Mouse (Mus musculus) limb, embryonic 15.5 days (tissue): ENCODE data around the gene Skap1. TPM values are rescaled to one million over a fixed set of nuclear protein-coding genes. Genes with fewer than 3 reads are reported as not detected.
"Not testable (repeated sequence)": the region's sequence is repeated elsewhere in the genome, so short reads cannot be mapped to it uniquely, and the experiment has no call there.

Source experiments
- ATAC-seq: fragments of 200-750 bp; cut with Nextera tagmentation; 2 replicates; pipeline ENCODE4 v1.8.0; 2017; ENCODE audit warnings: low read depth, moderate TSS enrichment; ENCODE audit not compliant: insufficient number of reproducible peaks, low FRiP score, low TSS enrichment
- H3K27ac ChIP-seq: fragments of 300-500 bp; sonication (generic); 2 replicates; pipeline ENCODE4 v1.5.1; 2015; ENCODE audit warnings: moderate library complexity, mild to moderate bottlenecking, inconsistent platforms
- H3K27me3 ChIP-seq: fragments of 300-500 bp; sonication (generic); 2 replicates; pipeline ENCODE4 v1.6.1; 2015; ENCODE audit warnings: inconsistent platforms
- H3K36me3 ChIP-seq: fragments of 300-500 bp; sonication (generic); 2 replicates; pipeline ENCODE4 v1.6.1; 2015; ENCODE audit warnings: inconsistent platforms
- H3K4me1 ChIP-seq: fragments of 300-500 bp; sonication (generic); 2 replicates; pipeline ENCODE4 v1.6.1; 2015; ENCODE audit warnings: inconsistent platforms
- H3K4me2 ChIP-seq: fragments of 300-500 bp; sonication (generic); 2 replicates; pipeline ENCODE4 v1.6.1; 2015; ENCODE audit warnings: mild to moderate bottlenecking, inconsistent platforms
- H3K4me3 ChIP-seq: fragments of 300-500 bp; sonication (generic); 2 replicates; pipeline ENCODE4 v1.5.1; 2015; ENCODE audit warnings: mild to moderate bottlenecking, inconsistent platforms
- H3K9ac ChIP-seq: fragments of 300-500 bp; sonication (generic); 2 replicates; pipeline ENCODE4 v1.6.1; 2015; ENCODE audit warnings: inconsistent platforms
- H3K9me3 ChIP-seq: fragments of 300-500 bp; sonication (generic); 2 replicates; pipeline ENCODE4 v1.6.1; 2016; ENCODE audit warnings: inconsistent platforms
- WGBS: fragments of 180-500 bp; shearing (Covaris S2); methylation state at CpG from one replicate; pipeline ENCODE4 v1.1.7; 2015; 5-methylcytosine and 5-hydroxymethylcytosine counted together
- polyA plus RNA-seq: library from polyadenylated mRNA; unstranded; fragments of >200 nt; fragmentation: Nextera tagmentation; extraction: Ambion mirVana; gene quantifications from 2 replicates; pipeline ENCODE4 v1.2.1, GENCODE M21; 2015

Gene Skap1
- polyA plus RNA-seq, 1 experiment from 2014 or later = 2.7 TPM

DNA sequence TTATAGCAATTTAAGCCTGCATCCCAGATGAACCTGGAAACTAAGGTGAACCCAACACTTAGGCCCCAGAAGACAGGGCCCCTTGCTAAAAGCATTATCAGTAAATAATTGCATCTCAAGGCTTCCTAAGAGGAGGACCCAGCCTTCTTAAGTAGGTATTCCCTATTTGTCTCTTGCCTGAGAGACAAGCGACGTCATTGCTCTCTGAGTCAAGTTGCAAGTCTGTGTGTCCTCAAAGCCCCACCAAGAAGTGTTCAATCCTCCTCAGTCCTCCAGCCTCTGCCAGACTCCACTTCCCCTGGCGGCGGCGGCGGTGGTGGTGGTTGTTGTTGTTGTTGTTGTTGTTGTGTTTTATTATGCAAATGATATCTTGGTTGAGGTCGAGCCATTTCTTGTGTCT is 249.6 kb downstream of the Skap1 start:
- WGBS = 68% methylated on average over 7 of the region's 7 CpGs
- Histone ChIP-seq H3K9ac (no peak overlapping the region), H3K27ac (no peak overlapping the region), H3K9me3 (no peaks in the 10 kb centered on the region), H3K4me1 (peaks cover 8% of the 10 kb centered on the region; the same call in 1 of the 2 replicates), H3K36me3 (no peaks in the 10 kb centered on the region), H3K4me2 (no peak overlapping the region; the same call in 1 of the 2 replicates), H3K27me3 (no peaks in the 10 kb centered on the region), H3K4me3 (no peak overlapping the region)
- no peak for ATAC-seq

DNA sequence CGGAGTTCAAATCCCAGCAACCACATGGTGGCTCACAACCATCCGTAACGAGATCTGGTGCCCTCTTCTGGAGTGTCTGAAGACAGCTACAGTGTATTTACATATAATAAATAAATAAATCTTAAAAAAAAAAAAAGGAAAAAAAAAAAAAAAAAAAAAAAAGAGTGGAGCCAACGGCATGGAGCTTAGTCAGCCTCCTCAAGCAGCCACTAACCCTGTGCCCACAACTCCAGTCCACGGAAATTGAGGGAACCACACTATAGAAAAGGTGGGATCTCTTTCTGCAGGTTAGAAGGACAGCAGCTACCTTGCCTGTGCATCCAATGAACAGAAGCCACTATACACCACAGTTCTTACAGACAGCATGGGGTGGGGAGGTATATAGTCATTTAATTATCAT is 250.8 kb downstream of the Skap1 start:
- H3K4me1 ChIP-seq, H3K4me3 ChIP-seq: not testable (repeated sequence)
- 88% methylated on average over 5 of the region's 5 CpGs for WGBS

DNA sequence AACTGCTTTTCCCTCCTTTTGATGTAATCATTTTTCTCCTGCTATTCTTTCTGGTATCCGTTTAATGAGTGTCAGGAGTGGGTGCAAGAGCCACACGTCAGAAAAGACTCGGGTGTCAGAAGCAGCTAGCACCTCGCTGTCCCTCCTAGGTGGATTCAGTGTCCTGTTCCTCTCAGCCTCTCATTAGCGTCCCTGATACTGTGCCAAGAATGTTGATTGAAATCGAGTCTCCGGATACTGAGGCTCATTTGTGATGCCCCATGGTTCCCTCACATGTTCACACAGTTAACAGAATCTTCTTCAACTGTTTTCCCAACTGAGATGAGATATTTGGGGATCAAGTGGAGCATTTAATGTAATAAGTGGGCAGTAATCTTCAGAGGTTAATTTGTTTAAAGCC is 254.2 kb downstream of the Skap1 start:
- H3K36me3 ChIP-seq = no peaks in the 10 kb centered on the region
- ATAC-seq = no peak
- peaks cover 3% of the 10 kb centered on the region; the same call in 1 of the 2 replicates for H3K4me1 ChIP-seq
- H3K4me2 ChIP-seq = no peak overlapping the region
- 52% methylated on average over 7 of the region's 7 CpGs for WGBS
- H3K27me3 ChIP-seq = no peaks in the 10 kb centered on the region
- no peak overlapping the region for H3K9ac ChIP-seq
- H3K4me3 ChIP-seq = no peak overlapping the region
- H3K9me3 ChIP-seq = no peaks in the 10 kb centered on the region
- H3K27ac ChIP-seq = no peak overlapping the region

More for the DNA sequence above, 250.8 kb downstream of the Skap1 start:
- not testable (repeated sequence) for ATAC-seq, H3K9ac ChIP-seq, H3K4me2 ChIP-seq, H3K27ac ChIP-seq, H3K36me3 ChIP-seq, H3K27me3 ChIP-seq, H3K9me3 ChIP-seq

DNA sequence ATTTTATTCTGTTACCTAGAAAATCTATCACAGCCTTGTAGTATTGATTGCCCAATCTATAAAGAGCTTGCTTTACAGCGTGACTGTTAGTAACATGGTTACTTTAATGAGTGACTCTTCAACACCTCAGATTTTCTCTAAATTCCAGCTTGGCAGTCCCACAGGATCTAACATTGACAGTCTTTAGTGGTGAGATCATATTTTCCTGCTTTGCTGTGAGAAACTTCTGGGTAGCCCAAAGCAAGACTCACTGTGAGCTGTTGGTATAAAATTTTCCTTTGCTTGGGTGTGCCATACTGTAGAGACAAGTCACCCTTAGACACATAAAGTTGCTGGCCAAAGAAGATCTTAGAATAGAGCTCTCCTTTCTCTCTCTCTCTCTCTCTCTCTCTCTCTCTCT is 261.4 kb downstream of the Skap1 start:
- Histone ChIP-seq H3K4me2 (no peak overlapping the region), H3K27ac (no peak overlapping the region), H3K9me3 (no peaks in the 10 kb centered on the region), H3K4me1 (no peaks in the 10 kb centered on the region), H3K9ac (no peak overlapping the region), H3K4me3 (no peak overlapping the region), H3K27me3 (no peaks in the 10 kb centered on the region), H3K36me3 (no peaks in the 10 kb centered on the region)
- no peak for ATAC-seq
- WGBS = 53% methylated on average over 1 of the region's 1 CpGs

DNA sequence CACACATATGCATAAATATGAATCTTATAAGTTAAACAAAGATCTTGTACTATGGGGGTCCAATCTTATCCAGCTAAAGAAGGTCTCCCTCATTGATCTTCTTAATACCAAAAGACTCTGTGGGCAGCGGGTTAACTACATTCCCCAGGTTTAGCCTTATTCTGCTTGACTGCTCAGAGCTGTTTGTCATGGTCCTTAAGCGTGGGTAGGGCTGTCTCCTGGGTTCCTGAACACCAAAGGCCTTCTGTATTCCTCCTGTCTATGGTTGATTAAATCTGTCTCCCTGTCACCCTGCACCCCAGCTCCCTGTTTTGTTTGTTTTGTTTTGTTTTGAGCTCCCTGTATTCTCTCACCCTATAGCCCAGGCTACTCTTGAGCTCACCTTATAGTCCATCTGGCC is 264.2 kb downstream of the Skap1 start:
- no peak overlapping the region for H3K4me2 ChIP-seq
- no peaks in the 10 kb centered on the region for H3K36me3 ChIP-seq
- ATAC-seq = no peak
- no peaks in the 10 kb centered on the region for H3K4me1 ChIP-seq
- no peak overlapping the region for H3K9ac ChIP-seq
- H3K4me3 ChIP-seq = no peak overlapping the region
- H3K9me3 ChIP-seq = no peaks in the 10 kb centered on the region
- H3K27me3 ChIP-seq = no peaks in the 10 kb centered on the region
- WGBS = 79% methylated on average over 2 of the region's 2 CpGs
- H3K27ac ChIP-seq = no peak overlapping the region

DNA sequence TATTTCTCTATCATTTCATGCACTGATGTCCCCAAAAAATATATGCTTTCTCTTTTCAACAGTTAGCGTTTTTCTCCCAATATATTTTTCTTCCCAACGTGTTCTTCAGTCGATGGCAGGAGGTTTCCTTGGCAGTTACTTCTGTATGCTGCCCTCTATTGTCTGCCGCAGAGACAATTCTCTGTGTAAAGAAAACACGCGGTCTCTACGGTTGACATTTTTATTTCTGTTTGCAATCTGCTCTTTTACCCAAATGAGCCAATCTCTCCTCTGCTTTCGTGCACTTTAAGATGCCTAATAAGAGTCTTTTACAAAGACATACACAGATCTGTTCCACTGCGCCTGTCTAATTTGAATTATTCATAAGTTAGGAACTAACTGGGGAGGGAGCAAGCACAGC is 265.1 kb downstream of the Skap1 start:
- no peak for ATAC-seq
- Histone ChIP-seq H3K27ac (no peak overlapping the region), H3K9ac (no peak overlapping the region), H3K27me3 (no peaks in the 10 kb centered on the region), H3K4me3 (no peak overlapping the region), H3K36me3 (no peaks in the 10 kb centered on the region), H3K4me2 (no peak overlapping the region), H3K4me1 (no peaks in the 10 kb centered on the region), H3K9me3 (no peaks in the 10 kb centered on the region)
- WGBS = 49% methylated on average over 9 of the region's 9 CpGs

DNA sequence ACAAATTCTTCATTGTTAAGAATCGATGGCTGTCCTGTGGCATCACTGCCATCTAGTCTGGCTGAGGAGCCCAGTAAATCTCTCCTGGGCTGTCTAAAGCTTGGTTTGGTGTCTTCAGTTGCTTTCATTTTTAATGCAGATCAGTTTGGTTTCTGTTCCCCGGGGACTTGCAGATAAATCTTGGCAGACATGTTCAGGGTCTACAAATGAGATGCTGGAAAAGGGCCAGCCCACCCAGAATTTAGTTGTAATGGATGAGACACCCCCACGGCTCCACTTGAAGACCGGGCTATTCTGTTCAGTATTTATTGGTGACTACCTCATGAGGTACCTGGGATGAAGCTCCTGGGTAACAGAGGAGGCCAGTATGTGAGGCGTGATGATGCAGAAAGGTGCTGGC is 265.9 kb downstream of the Skap1 start:
- Histone ChIP-seq H3K27me3 (no peaks in the 10 kb centered on the region), H3K4me1 (no peaks in the 10 kb centered on the region), H3K36me3 (no peaks in the 10 kb centered on the region), H3K4me3 (no peak overlapping the region), H3K9ac (no peak overlapping the region), H3K4me2 (no peak overlapping the region), H3K27ac (no peak overlapping the region), H3K9me3 (no peaks in the 10 kb centered on the region)
- 79% methylated on average over 5 of the region's 5 CpGs for WGBS
- ATAC-seq = no peak

DNA sequence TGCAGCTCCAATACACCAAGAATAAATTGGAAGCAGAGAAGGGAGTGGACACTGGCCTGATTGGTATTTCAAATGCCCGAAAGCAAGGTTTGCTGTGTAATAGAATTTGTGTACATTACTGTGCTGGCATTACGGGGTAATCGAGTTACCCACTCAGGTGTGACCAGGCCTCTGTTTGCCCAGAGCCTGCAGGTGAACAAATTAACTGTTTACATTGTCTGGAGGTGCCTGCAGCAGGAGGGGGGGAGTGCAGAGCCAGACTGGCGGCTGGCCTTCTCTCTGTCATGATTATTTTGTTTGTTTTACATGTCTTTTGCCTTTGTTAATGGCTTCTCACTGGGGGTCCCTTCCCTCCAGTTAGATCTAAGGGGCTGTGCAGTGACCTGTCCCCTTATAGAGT is 268.3 kb downstream of the Skap1 start:
- H3K9me3 ChIP-seq = no peaks in the 10 kb centered on the region
- H3K27me3 ChIP-seq = peaks cover 16% of the 10 kb centered on the region
- H3K4me3 ChIP-seq = no peak overlapping the region
- no peak overlapping the region for H3K27ac ChIP-seq
- no peak overlapping the region for H3K4me2 ChIP-seq
- H3K4me1 ChIP-seq = peaks cover 9% of the 10 kb centered on the region; the same call in 1 of the 2 replicates
- H3K36me3 ChIP-seq = no peaks in the 10 kb centered on the region
- 44% methylated on average over 4 of the region's 4 CpGs for WGBS
- no peak for ATAC-seq
- no peak overlapping the region for H3K9ac ChIP-seq

DNA sequence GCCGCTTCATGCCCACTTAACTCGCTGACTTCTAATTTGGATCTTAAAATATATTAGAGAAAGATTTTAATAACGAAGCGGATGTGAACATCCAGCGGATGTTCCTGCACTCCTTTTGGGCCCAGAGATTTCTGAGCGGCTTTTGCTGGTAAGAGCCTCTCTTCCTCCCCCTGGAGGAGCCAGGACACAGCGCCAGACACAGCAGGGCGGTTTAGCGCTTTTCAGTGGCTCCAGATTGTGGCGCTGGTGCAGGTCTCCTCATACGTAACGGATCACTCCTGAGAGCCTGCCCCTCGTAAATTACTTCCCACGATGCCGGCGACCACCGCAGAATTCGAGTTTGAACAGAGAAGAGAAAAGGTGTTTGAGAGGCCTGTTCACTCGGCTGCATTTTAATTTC is 271.5 kb downstream of the Skap1 start:
- Histone ChIP-seq H3K4me2 (peak overlapping the region; percentile 37), H3K4me3 (peak overlapping the region; percentile 19), H3K27me3 (peaks cover 39% of the 10 kb centered on the region), H3K9me3 (no peaks in the 10 kb centered on the region), H3K9ac (no peak overlapping the region), H3K36me3 (no peaks in the 10 kb centered on the region), H3K27ac (no peak overlapping the region), H3K4me1 (peaks cover 9% of the 10 kb centered on the region; the same call in 1 of the 2 replicates)
- WGBS = 1% methylated on average over 19 of the region's 19 CpGs
- ATAC-seq = no peak

DNA sequence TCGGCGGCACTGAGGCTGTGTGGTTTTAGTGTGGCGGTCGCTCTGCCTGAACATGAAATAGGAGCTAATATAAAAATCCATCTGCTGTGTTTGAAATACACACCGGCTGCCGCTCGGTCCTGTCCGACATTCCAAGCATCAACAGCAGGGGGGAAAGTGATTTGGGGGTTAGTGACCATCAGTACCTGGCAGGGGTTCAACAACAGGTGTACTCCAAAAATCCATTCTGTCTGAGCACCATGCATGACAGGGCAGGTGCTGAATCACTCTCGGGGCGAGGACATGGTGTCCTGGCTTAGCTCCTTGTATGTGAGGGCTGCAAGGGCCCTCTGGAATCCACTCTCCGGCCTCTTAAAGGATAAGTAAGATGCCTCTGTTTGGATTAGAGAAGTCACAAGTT is 272.0 kb downstream of the Skap1 start:
- Histone ChIP-seq H3K27me3 (peaks cover 44% of the 10 kb centered on the region), H3K27ac (no peak overlapping the region), H3K9me3 (no peaks in the 10 kb centered on the region), H3K4me2 (peak overlapping the region; percentile 37; the same call in 1 of the 2 replicates), H3K9ac (no peak overlapping the region), H3K4me1 (peaks cover 9% of the 10 kb centered on the region; the same call in 1 of the 2 replicates), H3K36me3 (no peaks in the 10 kb centered on the region), H3K4me3 (peak overlapping the region; percentile 19)
- ATAC-seq = no peak
- WGBS = 11% methylated on average over 11 of the region's 11 CpGs

DNA sequence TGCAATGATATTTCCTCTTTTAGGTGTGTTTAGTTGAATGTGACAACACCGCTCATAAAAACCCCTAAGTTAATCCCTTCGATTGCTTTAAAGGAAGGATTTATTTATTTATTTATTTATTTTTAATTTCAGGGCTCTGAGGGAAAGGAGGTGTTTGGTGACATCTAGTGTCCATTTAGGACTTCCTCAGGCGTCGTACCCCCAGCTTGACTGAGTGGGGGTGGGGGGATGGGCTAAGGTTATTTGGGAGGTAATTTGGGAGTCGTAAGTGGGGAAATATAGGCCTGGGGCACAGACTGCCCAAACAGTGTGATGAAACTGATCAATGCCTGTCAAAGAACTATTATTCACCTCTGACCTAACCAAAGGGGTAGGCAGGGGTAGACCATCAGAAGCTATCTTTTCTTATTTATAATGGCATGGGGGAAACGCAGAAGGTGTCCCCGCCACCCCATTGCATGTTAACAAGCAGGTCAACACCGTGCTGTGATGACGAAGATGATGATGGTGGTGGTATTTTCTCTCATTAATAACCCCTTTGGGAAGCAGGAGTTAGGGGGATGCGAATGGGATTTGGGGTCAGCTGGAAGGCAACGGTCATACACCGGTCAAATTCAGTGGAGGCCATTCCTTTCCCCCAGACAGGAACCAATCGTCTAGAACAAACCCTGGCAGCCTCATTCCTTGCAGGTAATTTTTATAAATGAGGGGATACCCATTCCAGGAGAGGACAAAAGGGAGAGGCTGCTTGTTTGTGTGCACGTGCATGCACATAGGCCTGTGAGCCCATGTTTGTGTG is 273.5 kb downstream of the Skap1 start:
- ATAC-seq = no peak
- Histone ChIP-seq H3K9me3 (no peaks in the 10 kb centered on the region), H3K4me3 (no peak overlapping the region), H3K9ac (no peak overlapping the region), H3K4me2 (no peak overlapping the region), H3K36me3 (no peaks in the 10 kb centered on the region), H3K27ac (no peak overlapping the region), H3K27me3 (peaks cover 57% of the 10 kb centered on the region), H3K4me1 (peaks cover 9% of the 10 kb centered on the region; the same call in 1 of the 2 replicates)
- 58% methylated on average over 14 of the region's 14 CpGs for WGBS

DNA sequence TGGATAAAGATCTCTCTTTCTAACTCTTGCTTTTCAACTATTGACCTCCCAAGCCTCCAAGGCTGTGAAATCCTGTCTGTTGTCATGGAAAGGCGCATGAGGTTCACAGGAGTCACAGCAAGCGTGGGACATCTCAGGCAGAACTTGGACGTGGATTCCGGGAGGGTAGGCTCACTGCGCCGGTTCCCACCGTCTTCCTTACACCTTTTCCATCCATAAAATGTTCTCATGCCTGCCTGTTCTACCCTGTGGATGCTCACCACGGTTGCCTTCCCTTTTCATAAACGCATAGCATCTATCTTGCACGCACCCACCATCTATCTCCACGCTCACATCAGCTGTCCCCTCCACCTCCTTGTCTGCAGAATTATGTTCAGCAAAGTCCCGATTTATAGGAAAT is 276.4 kb downstream of the Skap1 start:
- Histone ChIP-seq H3K27me3 (peaks cover 78% of the 10 kb centered on the region), H3K9ac (no peak overlapping the region), H3K27ac (no peak overlapping the region), H3K36me3 (no peaks in the 10 kb centered on the region), H3K4me3 (no peak overlapping the region), H3K4me1 (peaks cover 7% of the 10 kb centered on the region; the same call in 1 of the 2 replicates), H3K9me3 (no peaks in the 10 kb centered on the region), H3K4me2 (no peak overlapping the region)
- no peak for ATAC-seq
- 67% methylated on average over 12 of the region's 12 CpGs for WGBS
